Mouse (Mus musculus): ENCODE results near the gene Rnf13. TPM values are rescaled to one million over a fixed set of nuclear protein-coding genes. Genes with fewer than 3 reads are reported as not detected.

The Rnf13 gene
- polyA plus RNA-seq, 1 experiment from 2014 or later, result 52.6 TPM

DNA sequence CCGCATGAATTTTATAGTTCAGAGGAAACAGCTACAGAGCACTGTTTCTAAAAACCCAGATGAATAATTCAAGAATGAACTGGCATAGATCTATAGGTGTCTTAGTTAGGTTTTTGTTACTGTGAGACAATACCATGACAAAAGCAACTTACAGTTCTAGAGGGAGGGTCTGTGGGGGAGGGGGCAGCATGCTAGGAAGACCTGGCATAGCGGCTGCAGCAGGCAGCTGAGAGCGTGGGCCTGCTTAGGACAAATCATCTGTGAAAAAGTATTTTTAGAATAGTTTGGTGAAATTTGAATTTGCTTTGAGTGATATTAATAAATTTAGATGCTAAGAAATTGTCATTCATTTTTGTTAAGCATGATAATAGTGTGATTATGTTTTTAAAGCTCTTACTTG lies 90.0 kb downstream of the Rnf13 start:
- Histone ChIP-seq H3K4me1 (replicated peaks; ENCODE audit: control insufficient read depth, insufficient read depth, low read length) (no peaks in the 10 kb centered on the region), H3K4me3 (ENCODE audit: low read depth, low read length) (no peak overlapping the region), H3K4me2 (ENCODE audit: low read depth, low read length, severe bottlenecking) (no peak overlapping the region), H3K9me3 (ENCODE audit: control insufficient read depth, low read length) (no peaks in the 10 kb centered on the region), H3K9ac (ENCODE audit: low read length) (no peak overlapping the region), H3K27me3 (ENCODE audit: control insufficient read depth, insufficient read depth, low read length) (no peaks in the 10 kb centered on the region), H3K36me3 (ENCODE audit: control insufficient read depth, insufficient read depth, low read length) (no peaks in the 10 kb centered on the region), H3K27ac (ENCODE audit: low read depth, low read length) (no peak overlapping the region)
- WGBS, result 94% methylated on average over 3 of the region's 3 CpGs
- ATAC-seq (replicated peaks; ENCODE audit: low FRiP score) (no peak), DNase-seq (ENCODE audit: low spot score) (no peak)

DNA sequence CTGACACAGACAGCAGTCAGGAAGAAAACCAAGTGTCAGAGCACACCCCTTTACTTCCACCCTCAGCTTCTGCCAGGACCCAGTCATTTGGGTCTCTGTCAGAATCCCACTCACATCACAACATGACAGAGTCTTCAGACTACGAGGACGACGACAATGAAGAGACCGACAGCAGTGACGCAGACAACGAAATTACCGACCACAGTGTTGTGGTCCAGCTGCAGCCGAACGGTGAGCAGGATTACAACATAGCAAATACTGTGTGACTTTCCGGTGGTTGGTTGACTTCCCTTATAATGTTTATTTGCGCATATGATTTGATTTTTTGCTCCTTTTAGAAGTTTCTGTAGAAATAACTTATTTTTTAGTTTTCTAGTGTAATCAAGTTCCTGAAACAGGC lies 97.7 kb downstream of the Rnf13 start:
- Histone ChIP-seq H3K27me3 (ENCODE audit: control insufficient read depth, insufficient read depth, low read length) (no peaks in the 10 kb centered on the region), H3K27ac (ENCODE audit: low read depth, low read length) (no peak overlapping the region), H3K4me2 (ENCODE audit: low read depth, low read length, severe bottlenecking) (no peak overlapping the region), H3K9ac (ENCODE audit: low read length) (no peak overlapping the region), H3K4me3 (ENCODE audit: low read depth, low read length) (no peak overlapping the region), H3K36me3 (ENCODE audit: control insufficient read depth, insufficient read depth, low read length) (no peaks in the 10 kb centered on the region), H3K4me1 (replicated peaks; ENCODE audit: control insufficient read depth, insufficient read depth, low read length) (no peaks in the 10 kb centered on the region), H3K9me3 (ENCODE audit: control insufficient read depth, low read length) (no peaks in the 10 kb centered on the region)
- whole genome bisulfite sequencing, result 94% methylated on average over 11 of the region's 11 CpGs
- no peak for DNase-seq (ENCODE audit: low spot score)
- ATAC-seq (replicated peaks; ENCODE audit: low FRiP score), result no peak

DNA sequence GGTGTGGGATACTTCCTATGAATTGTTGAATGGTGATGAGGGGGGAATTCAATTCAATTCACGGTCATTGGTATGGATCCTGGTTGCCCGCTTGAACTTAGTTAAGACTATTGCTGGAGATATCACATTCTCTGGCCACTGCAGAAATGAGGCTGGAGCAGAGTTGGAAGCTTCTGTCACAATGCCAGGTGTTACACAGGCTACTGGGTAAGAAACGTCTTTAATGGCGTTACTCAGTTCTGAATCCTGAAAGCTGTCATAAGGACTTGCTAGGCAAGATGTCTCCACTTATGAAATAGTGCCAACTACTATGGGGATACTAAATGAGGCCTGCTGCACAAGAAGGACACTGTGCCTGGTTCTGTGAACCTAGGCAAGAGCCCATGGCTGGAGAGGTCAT lies 101.0 kb downstream of the Rnf13 start:
- no peaks in the 10 kb centered on the region for H3K9me3 ChIP-seq (ENCODE audit: control insufficient read depth, low read length)
- H3K27ac ChIP-seq (ENCODE audit: low read depth, low read length), result no peak overlapping the region
- H3K4me3 ChIP-seq (ENCODE audit: low read depth, low read length), result no peak overlapping the region
- H3K27me3 ChIP-seq (ENCODE audit: control insufficient read depth, insufficient read depth, low read length), result no peaks in the 10 kb centered on the region
- no peak for ATAC-seq (replicated peaks; ENCODE audit: low FRiP score)
- no peak overlapping the region for H3K9ac ChIP-seq (ENCODE audit: low read length)
- DNase-seq (ENCODE audit: low spot score), result no peak
- H3K36me3 ChIP-seq (ENCODE audit: control insufficient read depth, insufficient read depth, low read length), result peaks cover 5% of the 10 kb centered on the region
- H3K4me1 ChIP-seq (replicated peaks; ENCODE audit: control insufficient read depth, insufficient read depth, low read length), result no peaks in the 10 kb centered on the region
- WGBS, result 94% methylated on average over 4 of the region's 4 CpGs
- no peak overlapping the region for H3K4me2 ChIP-seq (ENCODE audit: low read depth, low read length, severe bottlenecking)

DNA sequence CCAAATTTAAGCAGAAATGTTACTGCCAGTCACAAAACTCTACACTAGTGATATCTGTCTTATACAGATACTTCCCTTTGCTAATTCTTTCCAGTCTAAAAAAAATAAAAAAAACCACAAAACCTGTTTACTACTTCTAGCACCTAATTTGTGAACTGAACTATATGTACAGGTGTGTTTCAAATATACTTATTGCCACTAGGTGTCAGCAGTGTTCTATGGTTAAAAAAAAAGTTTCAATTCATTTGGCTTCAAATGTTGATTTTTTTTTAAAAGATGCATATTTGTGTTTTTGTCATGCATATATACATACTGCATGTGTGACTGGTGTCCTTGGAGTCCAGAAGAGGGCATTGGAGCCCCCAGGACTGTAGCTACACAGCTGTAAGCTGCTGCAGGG lies 107.9 kb downstream of the Rnf13 start:
- no peak overlapping the region for H3K4me3 ChIP-seq (ENCODE audit: low read depth, low read length)
- no peak overlapping the region for H3K4me2 ChIP-seq (ENCODE audit: low read depth, low read length, severe bottlenecking)
- ATAC-seq (replicated peaks; ENCODE audit: low FRiP score) (no peak), DNase-seq (ENCODE audit: low spot score) (no peak)
- no peak overlapping the region for H3K27ac ChIP-seq (ENCODE audit: low read depth, low read length)
- no peaks in the 10 kb centered on the region for H3K4me1 ChIP-seq (replicated peaks; ENCODE audit: control insufficient read depth, insufficient read depth, low read length)
- no peak overlapping the region for H3K9ac ChIP-seq (ENCODE audit: low read length)
- H3K27me3 ChIP-seq (ENCODE audit: control insufficient read depth, insufficient read depth, low read length), result no peaks in the 10 kb centered on the region
- H3K9me3 ChIP-seq (ENCODE audit: control insufficient read depth, low read length), result no peaks in the 10 kb centered on the region; the same call in 1 of the 2 replicates
- H3K36me3 ChIP-seq (ENCODE audit: control insufficient read depth, insufficient read depth, low read length), result peaks cover 9% of the 10 kb centered on the region

DNA sequence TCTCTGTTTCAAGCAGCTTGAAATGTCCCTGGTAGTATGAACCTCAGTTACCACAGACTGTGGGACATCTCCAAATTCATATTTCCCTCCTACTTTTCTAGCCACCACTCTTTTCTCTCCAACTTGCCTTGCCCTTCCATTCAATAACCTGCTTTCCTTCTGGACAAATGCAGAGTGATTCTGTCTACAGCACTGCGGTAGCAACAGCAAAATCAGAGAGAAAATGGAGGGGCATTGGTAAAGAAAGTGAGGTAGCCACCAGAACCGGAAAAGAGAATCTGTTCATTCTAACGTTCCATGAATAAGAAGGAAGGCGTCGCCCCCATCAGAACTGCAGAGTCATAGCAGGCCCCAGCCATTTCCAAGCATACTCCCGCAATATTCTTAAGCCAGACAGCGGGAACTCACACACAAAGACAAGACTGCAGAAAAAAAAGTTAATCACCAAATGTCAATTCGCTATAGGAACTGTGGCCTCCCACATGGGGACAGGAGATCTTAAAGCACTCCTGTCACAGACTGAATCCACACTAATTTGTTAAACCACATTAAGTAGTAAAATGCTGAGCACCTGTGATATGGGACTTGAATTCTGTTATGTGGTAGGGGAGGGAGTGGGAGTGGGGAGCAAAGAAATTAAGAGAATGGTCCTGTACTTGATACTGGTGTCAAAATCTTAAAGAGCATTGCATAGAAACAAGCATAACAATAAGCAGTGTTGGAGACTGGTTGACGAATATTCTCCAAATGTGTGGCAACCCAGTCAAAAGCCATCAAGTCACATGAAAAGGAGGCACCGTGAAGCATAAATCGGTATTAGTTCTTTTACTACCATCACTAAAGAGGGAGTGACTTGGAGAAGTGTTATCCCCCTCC lies 110.2 kb downstream of the Rnf13 start:
- peak overlapping the region; percentile 90 for H3K4me3 ChIP-seq (ENCODE audit: low read depth, low read length)
- DNase-seq (ENCODE audit: low spot score), result peak; percentile 55
- 9% methylated on average over 11 of the region's 11 CpGs for WGBS
- no peaks in the 10 kb centered on the region for H3K4me1 ChIP-seq (replicated peaks; ENCODE audit: control insufficient read depth, insufficient read depth, low read length)
- no peak for ATAC-seq (replicated peaks; ENCODE audit: low FRiP score)
- peak overlapping the region; percentile 68 for H3K4me2 ChIP-seq (ENCODE audit: low read depth, low read length, severe bottlenecking)
- no peaks in the 10 kb centered on the region; the same call in 1 of the 2 replicates for H3K9me3 ChIP-seq (ENCODE audit: control insufficient read depth, low read length)
- no peaks in the 10 kb centered on the region for H3K27me3 ChIP-seq (ENCODE audit: control insufficient read depth, insufficient read depth, low read length)
- peak overlapping the region; percentile 97 for H3K9ac ChIP-seq (ENCODE audit: low read length)
- peaks cover 4% of the 10 kb centered on the region for H3K36me3 ChIP-seq (ENCODE audit: control insufficient read depth, insufficient read depth, low read length)
- peak overlapping the region; percentile 98 for H3K27ac ChIP-seq (ENCODE audit: low read depth, low read length)

DNA sequence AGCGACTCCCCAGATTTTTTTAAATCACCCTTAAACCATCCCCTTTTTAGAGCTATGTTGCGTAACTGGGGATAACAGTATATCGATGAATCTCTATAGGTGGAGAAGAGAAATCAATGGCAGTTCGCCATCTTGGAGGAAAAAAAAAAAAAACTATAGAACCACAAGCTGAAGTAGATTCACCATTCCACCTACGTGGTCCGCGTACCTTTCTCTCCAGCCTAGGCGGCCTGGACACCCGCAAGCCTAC lies 110.7 kb downstream of the Rnf13 start:
- 0% methylated on average over 9 of the region's 9 CpGs for WGBS
- peaks cover 4% of the 10 kb centered on the region for H3K36me3 ChIP-seq (ENCODE audit: control insufficient read depth, insufficient read depth, low read length)
- no peak for DNase-seq (ENCODE audit: low spot score)

DNA sequence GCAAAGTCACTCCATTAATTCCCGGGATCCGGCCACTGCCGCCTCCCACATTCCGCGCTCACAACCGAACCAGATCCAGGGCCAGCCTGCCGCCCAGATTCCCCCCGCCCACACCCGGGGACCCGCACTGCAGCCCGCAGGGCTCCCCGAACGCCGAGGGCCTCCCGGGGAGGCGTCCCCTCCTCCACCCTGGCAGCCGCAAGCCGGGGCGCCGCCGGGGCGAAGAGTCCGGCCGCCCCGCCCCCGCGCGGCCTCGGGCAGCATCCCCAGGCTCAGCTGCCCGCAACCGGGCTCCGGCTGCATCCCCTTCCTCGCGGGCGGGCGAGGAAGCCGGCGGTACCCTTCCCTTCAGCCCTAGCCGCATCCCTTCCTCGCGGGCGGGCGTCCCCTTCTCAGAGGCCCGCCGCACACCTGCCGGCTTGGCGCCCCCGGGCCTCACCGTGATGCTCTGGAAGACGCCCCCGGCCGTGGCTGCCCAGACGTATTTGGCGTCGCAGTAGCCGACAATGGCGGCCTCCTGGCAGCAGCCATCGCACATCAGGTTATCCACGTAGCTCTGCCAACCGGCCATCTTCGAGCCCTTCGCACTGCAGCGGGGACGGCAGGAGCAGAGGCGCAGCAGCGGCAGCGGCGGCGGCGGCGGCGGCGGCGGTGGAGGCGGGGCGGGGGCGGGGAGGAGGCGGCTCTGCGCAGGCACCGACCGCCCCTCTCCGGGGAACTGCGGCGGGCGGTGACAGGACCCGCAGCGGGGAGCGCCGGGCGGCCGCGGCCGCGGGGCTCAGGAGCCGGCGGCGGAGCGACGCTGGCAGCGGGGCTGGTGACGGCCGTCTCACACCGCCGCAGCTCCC lies 111.3 kb downstream of the Rnf13 start:
- under 1% methylated on average over 89 of the region's 104 CpGs for WGBS
- Histone ChIP-seq H3K27ac (ENCODE audit: low read depth, low read length) (peak overlapping the region; percentile 98), H3K9me3 (ENCODE audit: control insufficient read depth, low read length) (no peaks in the 10 kb centered on the region; the same call in 1 of the 2 replicates), H3K9ac (ENCODE audit: low read length) (peak overlapping the region; percentile 97), H3K4me2 (ENCODE audit: low read depth, low read length, severe bottlenecking) (peak overlapping the region; percentile 68), H3K4me3 (ENCODE audit: low read depth, low read length) (peak overlapping the region; percentile 90), H3K36me3 (ENCODE audit: control insufficient read depth, insufficient read depth, low read length) (peaks cover 4% of the 10 kb centered on the region), H3K4me1 (replicated peaks; ENCODE audit: control insufficient read depth, insufficient read depth, low read length) (no peaks in the 10 kb centered on the region), H3K27me3 (ENCODE audit: control insufficient read depth, insufficient read depth, low read length) (no peaks in the 10 kb centered on the region)
- ATAC-seq (replicated peaks; ENCODE audit: low FRiP score) (peak; percentile 87), DNase-seq (ENCODE audit: low spot score) (peak; percentile 90)

More for the DNA sequence above, 110.7 kb downstream of the Rnf13 start:
- no peaks in the 10 kb centered on the region; the same call in 1 of the 2 replicates for H3K9me3 ChIP-seq (ENCODE audit: control insufficient read depth, low read length)
- H3K9ac ChIP-seq (ENCODE audit: low read length), result peak overlapping the region; percentile 97
- ATAC-seq (replicated peaks; ENCODE audit: low FRiP score), result no peak
- no peaks in the 10 kb centered on the region for H3K4me1 ChIP-seq (replicated peaks; ENCODE audit: control insufficient read depth, insufficient read depth, low read length)
- peak overlapping the region; percentile 90 for H3K4me3 ChIP-seq (ENCODE audit: low read depth, low read length)
- H3K4me2 ChIP-seq (ENCODE audit: low read depth, low read length, severe bottlenecking), result peak overlapping the region; percentile 68
- H3K27ac ChIP-seq (ENCODE audit: low read depth, low read length), result peak overlapping the region; percentile 98
- H3K27me3 ChIP-seq (ENCODE audit: control insufficient read depth, insufficient read depth, low read length), result no peaks in the 10 kb centered on the region

DNA sequence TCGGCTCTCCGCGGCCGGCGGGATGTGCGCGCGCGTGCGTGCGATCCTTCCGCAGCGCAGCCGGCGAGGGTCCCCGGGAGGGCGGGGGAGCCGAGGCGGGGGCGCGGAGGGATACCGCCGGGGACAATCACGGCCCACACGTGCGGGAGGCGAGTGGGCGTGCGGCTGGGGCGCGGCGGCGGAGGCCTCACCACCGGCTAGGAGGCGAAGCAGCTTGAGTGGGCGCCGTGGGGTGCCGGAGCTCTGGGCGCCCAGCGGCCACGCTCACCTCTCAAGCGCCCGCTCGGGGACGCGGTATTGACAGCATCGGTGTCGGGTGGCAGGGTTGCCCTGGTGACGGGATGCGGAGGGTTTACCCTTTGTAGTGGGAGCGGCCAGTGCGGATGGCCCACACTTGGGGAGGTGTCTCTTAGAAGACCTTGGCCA lies 111.9 kb downstream of the Rnf13 start, which contains the start of gene Pfn2:
Gene Pfn2, minus strand, starts transcription at position 320 of the 426 bp plus-strand sequence.
- peak within 1 kb of the TSS; percentile 97 for H3K9ac ChIP-seq (ENCODE audit: low read length)
- H3K36me3 ChIP-seq (ENCODE audit: control insufficient read depth, insufficient read depth, low read length), result peaks cover 4% of the 10 kb centered on the region

More for the DNA sequence above, 111.9 kb downstream of the Rnf13 start, which contains the start of gene Pfn2:
- DNase-seq (ENCODE audit: low spot score), result peak; percentile 95
- H3K4me1 ChIP-seq (replicated peaks; ENCODE audit: control insufficient read depth, insufficient read depth, low read length), result no peaks in the 10 kb centered on the region
- 0% methylated on average over 36 of the region's 52 CpGs for WGBS
- ATAC-seq (replicated peaks; ENCODE audit: low FRiP score), result peak; percentile 88
- H3K27ac ChIP-seq (ENCODE audit: low read depth, low read length), result peak within 1 kb of the TSS; percentile 98
- H3K4me2 ChIP-seq (ENCODE audit: low read depth, low read length, severe bottlenecking), result peak within 1 kb of the TSS; percentile 68
- H3K9me3 ChIP-seq (ENCODE audit: control insufficient read depth, low read length), result no peaks in the 10 kb centered on the region; the same call in 1 of the 2 replicates
- H3K4me3 ChIP-seq (ENCODE audit: low read depth, low read length), result peak within 1 kb of the TSS; percentile 90
- no peaks in the 10 kb centered on the region for H3K27me3 ChIP-seq (ENCODE audit: control insufficient read depth, insufficient read depth, low read length)

Measured in forebrain, embryonic 11.5 days (tissue).